Mouse (Mus musculus): ENCODE measurements around the gene Edc3.
A peak's percentile ranks its signal among the peaks of the same experiment; 100 is the strongest.
"Not testable (repeated sequence)": the region's sequence is repeated elsewhere in the genome, so short reads cannot be mapped to it uniquely, and the experiment has no call there.

Edc3 gene

GRCm38 (mm10) chr9:57698466-57699150 lies 9.7 kb upstream of the Edc3 start:
- DNase-seq (ENCODE audit: low spot score): no peak

- DNase-seq (ENCODE audit: low spot score): no peak
Observed at GRCm38 (mm10) chr9:57706496-57706895, 1.8 kb upstream of the Edc3 start.

- DNase-seq (ENCODE audit: low spot score): peak; percentile 56
Observed at GRCm38 (mm10) chr9:57708720-57709274, 457 bp downstream of the Edc3 start.

- DNase-seq (ENCODE audit: low spot score): not testable (repeated sequence)
Observed at GRCm38 (mm10) chr9:57710214-57710613, 1.9 kb downstream of the Edc3 start.

GRCm38 (mm10) chr9:57712194-57712593 lies 3.9 kb downstream of the Edc3 start:
- no peak for DNase-seq (ENCODE audit: low spot score)

GRCm38 (mm10) chr9:57718408-57718807 lies 10.1 kb downstream of the Edc3 start:
- no peak for DNase-seq (ENCODE audit: low spot score)

- no peak for DNase-seq (ENCODE audit: low spot score)
Observed at GRCm38 (mm10) chr9:57720736-57721135, 12.4 kb downstream of the Edc3 start.

GRCm38 (mm10) chr9:57722371-57722770 lies 14.0 kb downstream of the Edc3 start:
- no peak for DNase-seq (ENCODE audit: low spot score)

GRCm38 (mm10) chr9:57723315-57723715 lies 15.0 kb downstream of the Edc3 start:
- no peak for DNase-seq (ENCODE audit: low spot score)

GRCm38 (mm10) chr9:57723796-57724195 lies 15.5 kb downstream of the Edc3 start:
- no peak for DNase-seq (ENCODE audit: low spot score)

- no peak for DNase-seq (ENCODE audit: low spot score)
Observed at GRCm38 (mm10) chr9:57724701-57725100, 16.4 kb downstream of the Edc3 start.

GRCm38 (mm10) chr9:57728312-57728711 lies 20.0 kb downstream of the Edc3 start:
- DNase-seq (ENCODE audit: low spot score): no peak

GRCm38 (mm10) chr9:57733606-57734005 lies 25.3 kb downstream of the Edc3 start:
- DNase-seq (ENCODE audit: low spot score): no peak

- no peak for DNase-seq (ENCODE audit: low spot score)
Observed at GRCm38 (mm10) chr9:57739863-57740262, 31.5 kb downstream of the Edc3 start.

- DNase-seq (ENCODE audit: low spot score): peak; percentile 72
Observed at GRCm38 (mm10) chr9:57744462-57745091, 36.2 kb downstream of the Edc3 start.

GRCm38 (mm10) chr9:57747067-57747466 lies 38.7 kb downstream of the Edc3 start:
- DNase-seq (ENCODE audit: low spot score): no peak

- no peak for DNase-seq (ENCODE audit: low spot score)
Observed at GRCm38 (mm10) chr9:57748137-57748536, 39.8 kb downstream of the Edc3 start.

GRCm38 (mm10) chr9:57748831-57749230 lies 40.5 kb downstream of the Edc3 start:
- DNase-seq (ENCODE audit: low spot score): no peak

- DNase-seq (ENCODE audit: low spot score): no peak
Observed at GRCm38 (mm10) chr9:57750901-57751300, 42.6 kb downstream of the Edc3 start.

GRCm38 (mm10) chr9:57757578-57757977 lies 49.2 kb downstream of the Edc3 start:
- DNase-seq (ENCODE audit: low spot score): peak; percentile 73

GRCm38 (mm10) chr9:57758528-57758927 lies 50.2 kb downstream of the Edc3 start:
- DNase-seq (ENCODE audit: low spot score): no peak

GRCm38 (mm10) chr9:57759289-57759688 lies 50.9 kb downstream of the Edc3 start:
- DNase-seq (ENCODE audit: low spot score): peak; percentile 70

GRCm38 (mm10) chr9:57760416-57761146 lies 52.2 kb downstream of the Edc3 start:
- DNase-seq (ENCODE audit: low spot score): no peak

Data from c-Kit-positive CD71-positive TER-119-positive erythroid progenitor cells, embryonic 14.5 days (primary cell).